Mouse (Mus musculus) CH12.LX (cell line): ENCODE results near the gene Npc1l1. TPM values are rescaled to one million over a fixed set of nuclear protein-coding genes. Genes with fewer than 3 reads are reported as not detected.
"Not testable (repeated sequence)": the region's sequence is repeated elsewhere in the genome, so short reads cannot be mapped to it uniquely, and the experiment has no call there.

Experiments used
- DNase-seq: peaks from one replicate; pipeline ENCODE4 v3.0.0-alpha.2; 2013; ENCODE audit errors: extremely low read depth
- H3K27ac ChIP-seq: 2 replicates; pipeline ENCODE4 v1.5.1; 2012; ENCODE audit warnings: low read depth, mild to moderate bottlenecking, control low read depth, moderate library complexity; ENCODE audit not compliant: insufficient read depth
- H3K27me3 ChIP-seq: replicated peaks from 2 replicates; pipeline ENCODE3; 2012; ENCODE audit warnings: inconsistent platforms
- H3K36me3 ChIP-seq, 2 experiments: replicated peaks in 1 of 2; 2 replicates each; pipeline versions ENCODE3 to v1.6.1; 2012; ENCODE audit warnings: inconsistent platforms in 1 of 2, low read length in 1 of 2, mild to moderate bottlenecking in 1 of 2, mixed read lengths in 1 of 2, moderate library complexity in 1 of 2; ENCODE audit not compliant: control insufficient read depth in 1 of 2, insufficient read depth in 1 of 2
- H3K4me1 ChIP-seq, 2 experiments: 2 replicates each; pipeline ENCODE4 v1.6.1; 2012; ENCODE audit warnings: inconsistent platforms in 1 of 2, moderate library complexity in 1 of 2; ENCODE audit not compliant: insufficient read depth in 2 of 2, control insufficient read depth in 1 of 2
- H3K4me2 ChIP-seq: 2 replicates; pipeline ENCODE4 v1.6.1; 2012; ENCODE audit warnings: low read depth, mild to moderate bottlenecking, control low read depth; ENCODE audit not compliant: poor library complexity, insufficient read depth, severe bottlenecking
- H3K4me3 ChIP-seq, 3 experiments: fragments of 150-350 bp in 1 of 3; sonication (generic) in 1 of 3; replicated peaks in 1 of 3; 2 replicates each; pipeline versions ENCODE3 to v1.5.1; 2011 to 2012; ENCODE audit warnings: low read depth in 2 of 3, low read length in 2 of 3, mild to moderate bottlenecking in 2 of 3, moderate library complexity in 2 of 3, control low read depth in 1 of 3, improper control_type of control experiment in 1 of 3, inconsistent platforms in 1 of 3, mixed read lengths in 1 of 3; ENCODE audit not compliant: poor library complexity in 1 of 3
- H3K79me2 ChIP-seq: replicated peaks from 2 replicates; pipeline ENCODE4 v1.6.1; 2012; ENCODE audit warnings: mild to moderate bottlenecking, moderate library complexity; ENCODE audit not compliant: control insufficient read depth, poor library complexity, insufficient read depth, severe bottlenecking; ENCODE audit errors: extremely low read depth
- H3K9ac ChIP-seq: 2 replicates; pipeline ENCODE4 v1.6.1; 2012; ENCODE audit warnings: low read depth, mild to moderate bottlenecking, control low read depth, moderate library complexity; ENCODE audit not compliant: insufficient read depth
- H3K9me3 ChIP-seq: replicated peaks from 2 replicates; pipeline ENCODE3; 2012; ENCODE audit warnings: low read length, inconsistent platforms, mixed read lengths
- CHD1 ChIP-seq: IDR thresholded peaks from 2 replicates; pipeline ENCODE4 v1.6.1; 2012; ENCODE audit warnings: low read depth, low read length, improper control_type of control experiment, inconsistent platforms
- CHD2 ChIP-seq: IDR thresholded peaks from 2 replicates; pipeline ENCODE4 v1.6.1; 2011; ENCODE audit warnings: low read length, improper control_type of control experiment
- MAX ChIP-seq: IDR thresholded peaks from 2 replicates; pipeline ENCODE4 v1.6.1; 2011; ENCODE audit warnings: low read length, improper control_type of control experiment
- MAZ ChIP-seq: IDR thresholded peaks from 2 replicates; pipeline ENCODE4 v1.6.1; 2012; ENCODE audit warnings: low read depth, mild to moderate bottlenecking, inconsistent platforms, low read length, improper control_type of control experiment, moderate library complexity
- MEF2A ChIP-seq: IDR thresholded peaks from 2 replicates; pipeline ENCODE4 v1.6.1; 2014; ENCODE audit warnings: low read depth, mild to moderate bottlenecking, inconsistent platforms, low read length, improper control_type of control experiment, borderline replicate concordance
- MXI1 ChIP-seq: IDR thresholded peaks from 2 replicates; pipeline ENCODE4 v1.6.1; 2011; ENCODE audit warnings: mild to moderate bottlenecking, low read depth, low read length, improper control_type of control experiment
- MYC ChIP-seq: IDR thresholded peaks from 2 replicates; pipeline ENCODE4 v1.6.1; 2011; ENCODE audit warnings: low read depth, mild to moderate bottlenecking, improper control_type of control experiment, low read length
- NELFE ChIP-seq: IDR thresholded peaks from 2 replicates; pipeline ENCODE4 v1.6.1; 2011; ENCODE audit warnings: low read depth, low read length, improper control_type of control experiment
- POLR2A ChIP-seq: IDR thresholded peaks from 2 replicates; pipeline ENCODE4 v1.6.1; 2011; ENCODE audit warnings: low read depth, mild to moderate bottlenecking, improper control_type of control experiment, low read length
- POLR2AphosphoS2 ChIP-seq: IDR thresholded peaks from 2 replicates; pipeline ENCODE4 v1.6.1; 2011; ENCODE audit warnings: low read depth, low read length, improper control_type of control experiment
- RAD21 ChIP-seq: IDR thresholded peaks from 2 replicates; pipeline ENCODE4 v1.6.1; 2011; ENCODE audit warnings: low read depth, mild to moderate bottlenecking, low read length, improper control_type of control experiment, moderate library complexity
- SIN3A ChIP-seq: IDR thresholded peaks from 2 replicates; pipeline ENCODE4 v1.6.1; 2012; ENCODE audit warnings: low read length, improper control_type of control experiment, inconsistent platforms
- SMC3 ChIP-seq: IDR thresholded peaks from 2 replicates; pipeline ENCODE4 v1.6.1; 2011; ENCODE audit warnings: low read depth, low read length, improper control_type of control experiment
- TBP ChIP-seq: conservative IDR thresholded peaks from 2 replicates; pipeline ENCODE4 v1.6.1; 2011; ENCODE audit warnings: low read depth, low read length, improper control_type of control experiment
- TCF12 ChIP-seq: IDR thresholded peaks from 2 replicates; pipeline ENCODE4 v1.6.1; 2014; ENCODE audit warnings: low read depth, mild to moderate bottlenecking, inconsistent platforms, low read length, improper control_type of control experiment
- UBTF ChIP-seq: IDR thresholded peaks from 2 replicates; pipeline ENCODE4 v1.6.1; 2012; ENCODE audit warnings: low read depth, mild to moderate bottlenecking, inconsistent platforms, low read length, improper control_type of control experiment, moderate library complexity
- USF2 ChIP-seq: conservative IDR thresholded peaks from 2 replicates; pipeline ENCODE4 v1.6.1; 2011; ENCODE audit warnings: low read depth, low read length, improper control_type of control experiment
- dilution Hi-C: fragments of 300-500 bp; cut with MboI; formaldehyde crosslinking; loops from 2 replicates; pipeline ENCODE4 v1.14.3; 2020; ENCODE audit warnings: low sequenced_read_pairs; ENCODE audit not compliant: extremely low pct_unique_long_range_greater_than_20kb, extremely low pct_ligation_motif_present
- in situ Hi-C: fragments of 300-500 bp; cut with MboI; formaldehyde crosslinking; loops from 3 replicates; pipeline ENCODE4 v1.14.3; 2019; ENCODE audit warnings: low sequenced_read_pairs, low pct_ligation_motif_present, low pct_unique_long_range_greater_than_20kb, mixed read lengths
- polyA plus RNA-seq: library from polyadenylated mRNA; unstranded; fragments of >175 nt; gene quantifications from 2 replicates; pipeline ENCODE4 v1.2.1, GENCODE M21; 2012; ENCODE audit warnings: low read depth; ENCODE audit not compliant: insufficient read length
- total RNA-seq, 2 experiments: library from RNA; depleted of rRNA; stranded (reverse); fragments of 300-350 nt in 1 of 2; fragments of >200 nt in 1 of 2; gene quantifications; 2 replicates each; pipeline ENCODE4 v1.2.3; 2012 to 2014

The Npc1l1 gene
- total and polyA plus RNA-seq, 3 experiments: 0.05 to 0.09 TPM; not detected in 1

DNA sequence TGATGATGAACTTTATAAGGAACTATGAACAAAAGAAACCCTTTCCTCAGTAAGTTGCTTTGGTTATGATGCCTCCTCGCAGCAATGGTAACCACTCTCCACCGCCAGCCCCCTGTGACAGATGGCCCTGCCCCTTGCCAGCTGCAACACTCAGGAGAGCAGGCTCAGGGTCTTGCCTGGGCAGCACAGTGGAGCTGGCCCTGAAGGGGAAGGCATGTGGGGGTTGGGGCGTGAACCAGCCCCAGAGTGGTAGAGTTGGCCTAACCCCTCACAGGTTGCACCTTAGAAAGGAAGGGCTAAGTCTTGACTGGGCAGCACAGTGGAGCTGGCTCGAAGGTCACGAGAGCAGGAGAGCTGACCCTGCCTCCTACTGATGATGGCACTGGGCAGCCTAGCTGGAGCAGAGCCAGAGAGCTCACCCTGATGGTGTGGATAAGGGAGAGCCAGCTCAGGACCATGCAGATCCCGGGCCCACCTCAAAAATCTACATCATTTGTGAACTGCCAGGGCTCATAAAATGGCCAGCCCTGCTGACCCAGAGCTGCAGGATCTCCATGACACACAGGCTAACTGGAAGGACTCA lies 26.6 kb upstream of the Npc1l1 start:
- peaks cover 0 to 4% of the 10 kb centered on the region in 2 experiments; a peak in 1 of 4 replicates for H3K4me1 ChIP-seq
- in situ Hi-C loops: no loop called here
- DNase-seq: no peak

GRCm38 (mm10) chr11:6254602-6255001 lies 24.7 kb upstream of the Npc1l1 start:
- H3K9ac ChIP-seq, H3K4me3 ChIP-seq, H3K27me3 ChIP-seq, H3K79me2 ChIP-seq, DNase-seq, H3K4me2 ChIP-seq, H3K4me1 ChIP-seq, in situ Hi-C loops, dilution Hi-C loops, H3K27ac ChIP-seq, H3K9me3 ChIP-seq: not testable (repeated sequence)
- H3K36me3 ChIP-seq: peaks cover 21 to 34% of the 10 kb centered on the region in 2 experiments

More for the DNA sequence above, 26.6 kb upstream of the Npc1l1 start:
- Histone ChIP-seq H3K4me2 (no peak overlapping the region), H3K79me2 (no peaks in the 10 kb centered on the region), H3K36me3 (peaks cover 37 to 53% of the 10 kb centered on the region in 2 experiments), H3K9me3 (no peaks in the 10 kb centered on the region), H3K9ac (no peak overlapping the region), H3K27me3 (no peaks in the 10 kb centered on the region), H3K27ac (no peak overlapping the region), H3K4me3 (no peak overlapping the region)
- dilution Hi-C loops: no loop called here
- TF ChIP-seq POLR2AphosphoS2: peak; percentile 86; the same call in 1 of the 2 replicates
- TF ChIP-seq CHD2: peak; percentile 42
- no peak for TF ChIP-seq MYC
- TF ChIP-seq NELFE: no peak
- no peak for TF ChIP-seq RAD21
- TF ChIP-seq MAX: no peak
- TF ChIP-seq TCF12: no peak

GRCm38 (mm10) chr11:6252824-6253223 lies 22.9 kb upstream of the Npc1l1 start:
- dilution Hi-C loops (no loop called here), in situ Hi-C loops (no loop called here)
- Histone ChIP-seq H3K4me3 (no peak overlapping the region), H3K4me1 (no peaks in the 10 kb centered on the region), H3K36me3 (peaks cover 4 to 16% of the 10 kb centered on the region in 2 experiments), H3K27me3 (no peaks in the 10 kb centered on the region), H3K9me3 (no peaks in the 10 kb centered on the region), H3K4me2 (no peak overlapping the region), H3K79me2 (no peaks in the 10 kb centered on the region), H3K9ac (no peak overlapping the region), H3K27ac (no peak overlapping the region)
- DNase-seq: no peak
- TF ChIP-seq USF2 (no peak), MEF2A (no peak), NELFE (no peak), TCF12 (no peak), UBTF (no peak), SMC3 (no peak), SIN3A (no peak), CHD1 (no peak), POLR2A (no peak), MAZ (no peak), RAD21 (no peak), MAX (no peak), MXI1 (no peak), TBP (no peak)
